Mouse (Mus musculus) layer of hippocampus, adult 2 months (tissue): ENCODE data around the gene Junb. TPM values are rescaled to one million over a fixed set of nuclear protein-coding genes. Genes with fewer than 3 reads are reported as not detected.

Experiments
- DNase-seq, 2 experiments: peaks; one replicate each; pipeline ENCODE4 v3.0.0; 2022; ENCODE audit warnings: low spot score in 2 of 2
- H3K27ac ChIP-seq: fragments of 200-600 bp; 2 replicates; pipeline ENCODE4 v1.8.1; 2022
- H3K4me3 ChIP-seq: fragments of 200-600 bp; 2 replicates; pipeline ENCODE4 v1.8.1; 2022; ENCODE audit warnings: mild to moderate bottlenecking
- CTCF ChIP-seq: fragments of 200-600 bp; conservative IDR thresholded peaks from 2 replicates; pipeline ENCODE4 v1.8.1; 2022; ENCODE audit warnings: antibody characterized with exemption, mild to moderate bottlenecking, moderate library complexity
- long read RNA-seq, 2 experiments: library from polyadenylated mRNA; stranded (forward); transcript quantifications; one replicate each; pipeline ENCODE4 v2.0.0; 2021; ENCODE audit warnings: borderline mapping rate in 2 of 2
- total RNA-seq, 2 experiments: library from RNA; stranded (reverse); gene quantifications; 2 replicates each; pipeline ENCODE4 v1.2.3; 2021

The Junb gene
- 10 to 100 TPM; 57.7 to 63.0 TPM for total RNA-seq
- long read RNA-seq, experiment 1, transcript Junb-201 (1 exons, 1,809 nt), result major isoform, 104 of 104 reads
- long read RNA-seq, experiment 1, partial matches to known transcripts, result 0 of 104 reads
- long read RNA-seq, experiment 1, other reads (novel, unspliced or antisense), result 0 of 104 reads
- long read RNA-seq, experiment 2, transcript Junb-201 (1 exons, 1,809 nt), result major isoform, 134 of 135 reads
- long read RNA-seq, experiment 2, partial matches to known transcripts, result 0 of 135 reads
- long read RNA-seq, experiment 2, other reads (novel, unspliced or antisense), result 1 of 135 reads

- H3K27ac ChIP-seq, result peak within 1 kb of the TSS; percentile 99
- TF ChIP-seq CTCF, result no peak
- peak; percentile 93 to 97 for DNase-seq
- H3K4me3 ChIP-seq, result peak within 1 kb of the TSS; percentile 85
These were observed at the start of gene Junb for GRCm38 (mm10) chr8:84978248-84978940. Gene Junb (minus strand): TSS chr8:84978718.

DNA sequence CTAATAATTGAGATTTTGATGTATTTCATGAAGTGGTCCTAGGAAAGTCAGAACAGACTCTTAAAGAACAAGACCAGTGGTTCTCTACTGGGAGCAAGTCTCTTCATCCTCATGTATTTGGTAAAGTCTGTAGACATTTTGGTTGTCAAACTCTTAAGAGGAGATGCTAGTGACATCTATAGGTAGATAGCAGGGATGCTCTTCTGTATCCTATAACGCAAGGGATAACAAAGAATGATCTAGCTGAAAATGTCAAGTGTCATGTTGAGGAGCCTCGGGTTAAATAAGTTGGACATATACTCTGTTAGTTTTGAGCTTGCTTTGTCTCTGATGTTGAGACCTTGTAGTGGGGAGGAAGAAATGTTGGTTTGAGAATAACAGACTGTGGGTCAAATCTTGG is 49.4 kb upstream of the Junb start:
- DNase-seq, result no peak
- H3K27ac ChIP-seq, result peak overlapping the region; percentile 99
- TF ChIP-seq CTCF, result peak; percentile 51
- H3K4me3 ChIP-seq, result peak overlapping the region; percentile 98

- Histone ChIP-seq H3K4me3 (peak overlapping the region; percentile 98), H3K27ac (peak overlapping the region; percentile 99)
- TF ChIP-seq CTCF, result no peak
- DNase-seq, result no peak
These were observed 49.0 kb upstream of the Junb start for GRCm38 (mm10) chr8:85027516-85027855.

DNA sequence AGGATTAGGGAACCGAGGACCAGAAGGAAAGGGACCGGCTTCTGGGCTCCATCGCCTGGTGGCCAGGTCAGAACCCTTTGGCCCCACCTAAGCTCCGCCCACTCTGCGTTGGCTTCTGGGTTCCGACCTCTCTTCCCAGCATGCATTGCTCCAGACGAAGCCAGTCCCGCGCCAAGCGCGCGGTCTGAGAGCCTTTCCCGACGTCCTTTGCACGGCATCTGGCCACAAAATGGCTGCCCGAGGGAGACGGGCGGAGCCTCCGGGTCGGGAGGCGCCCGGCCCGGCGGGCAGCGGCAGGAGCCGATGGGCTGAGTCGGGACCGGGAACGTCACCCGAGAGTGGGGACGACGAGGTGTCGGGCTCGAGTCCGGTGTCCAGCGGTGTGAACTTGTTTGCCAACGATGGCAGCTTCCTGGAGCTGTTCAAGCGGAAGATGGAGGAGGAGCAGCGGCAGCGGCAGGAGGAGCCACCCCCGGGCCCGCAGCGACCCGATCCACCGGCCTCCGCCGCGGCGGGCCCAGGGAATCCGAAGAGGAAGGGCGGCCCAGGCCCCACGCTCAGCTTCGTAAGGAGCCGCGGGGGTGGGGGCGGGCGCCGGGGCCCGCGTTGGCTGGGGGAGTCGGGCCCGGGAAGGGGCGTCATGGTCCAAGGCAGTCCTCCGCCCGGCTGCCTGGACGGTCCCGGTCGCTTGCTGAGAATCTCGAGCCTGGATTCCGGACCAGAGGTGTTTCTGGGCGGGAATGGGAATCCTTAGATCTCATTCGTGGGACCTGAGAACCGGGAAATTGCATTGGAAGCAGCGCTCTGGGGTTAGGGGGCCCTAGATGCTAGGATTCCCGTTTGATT is 48.4 kb upstream of the Junb start, which contains the start of gene Trir:
Trir (plus strand) TSS at position 154 of the 846 bp plus-strand sequence.
- H3K4me3 ChIP-seq, result peak within 1 kb of the TSS; percentile 98
- H3K27ac ChIP-seq, result peak within 1 kb of the TSS; percentile 99
- peak; percentile 95 to 97 for DNase-seq
- TF ChIP-seq CTCF, result 0 out of 2 replicates have a peak, but pooled peaks have one; percentile 12

DNA sequence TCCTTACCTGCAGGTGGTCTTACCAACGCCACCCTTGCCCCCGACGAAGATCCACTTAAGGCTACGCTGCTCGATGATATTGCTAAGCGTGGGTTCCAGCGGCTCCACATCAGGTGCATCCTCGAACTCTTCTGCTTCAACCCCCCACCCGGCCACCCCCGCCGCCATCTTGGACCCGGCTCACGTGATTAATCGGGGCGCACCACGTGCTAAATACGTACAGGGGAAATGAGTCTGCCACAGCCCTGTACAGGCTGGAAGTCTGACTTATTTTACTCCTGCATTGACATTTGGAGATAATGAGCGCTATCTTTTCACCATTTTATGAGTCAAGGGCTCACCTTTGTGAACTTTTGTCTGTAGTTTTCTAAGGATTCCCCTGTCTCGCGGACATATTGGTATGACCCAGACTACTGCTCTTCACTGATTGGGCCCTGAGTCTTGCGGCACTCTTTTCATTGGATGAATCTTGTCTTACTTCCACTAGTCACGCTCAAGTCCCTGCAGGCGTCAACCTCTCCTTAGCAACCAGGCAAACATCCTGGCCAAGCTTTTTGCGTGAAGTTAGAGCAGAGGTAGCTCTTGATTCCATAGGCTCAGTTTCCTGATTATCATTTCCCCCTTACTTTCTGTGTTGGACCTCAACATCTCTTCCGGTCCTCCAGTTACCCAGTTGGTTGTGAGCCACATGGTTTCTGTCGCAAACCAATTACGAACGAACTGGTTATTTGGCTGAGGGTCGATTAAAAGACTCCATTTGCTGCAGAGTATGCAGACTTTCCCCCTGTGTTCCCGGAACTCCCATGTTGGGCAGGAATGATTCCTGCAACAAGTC is 46.8 kb upstream of the Junb start, which contains the start of gene Asna1:
Asna1 (minus strand) TSS at position 184 of the 835 bp plus-strand sequence.
- DNase-seq, result peak; percentile 71 to 92
- TF ChIP-seq CTCF, result no peak
- peak within 1 kb of the TSS; percentile 98 for H3K4me3 ChIP-seq
- peak within 1 kb of the TSS; percentile 99 for H3K27ac ChIP-seq

- Histone ChIP-seq H3K27ac (no peak overlapping the region), H3K4me3 (peak overlapping the region; percentile 98)
- TF ChIP-seq CTCF, result no peak
- DNase-seq, result no peak
These were observed 45.3 kb upstream of the Junb start for GRCm38 (mm10) chr8:85023846-85024245.

GRCm38 (mm10) chr8:85021514-85022055 is 43.1 kb upstream of the Junb start:
- Histone ChIP-seq H3K27ac (no peak overlapping the region), H3K4me3 (no peak overlapping the region)
- TF ChIP-seq CTCF, result peak; percentile 35; the same call in 1 of the 2 replicates
- no peak for DNase-seq

- H3K4me3 ChIP-seq, result no peak overlapping the region
- DNase-seq, result no peak
- no peak overlapping the region for H3K27ac ChIP-seq
- TF ChIP-seq CTCF, result peak; percentile 22; the same call in 1 of the 2 replicates
These were observed 38.7 kb upstream of the Junb start for GRCm38 (mm10) chr8:85017209-85017608.

GRCm38 (mm10) chr8:85016724-85017123 is 38.2 kb upstream of the Junb start:
- no peak overlapping the region for H3K4me3 ChIP-seq
- TF ChIP-seq CTCF, result no peak
- no peak for DNase-seq

DNA sequence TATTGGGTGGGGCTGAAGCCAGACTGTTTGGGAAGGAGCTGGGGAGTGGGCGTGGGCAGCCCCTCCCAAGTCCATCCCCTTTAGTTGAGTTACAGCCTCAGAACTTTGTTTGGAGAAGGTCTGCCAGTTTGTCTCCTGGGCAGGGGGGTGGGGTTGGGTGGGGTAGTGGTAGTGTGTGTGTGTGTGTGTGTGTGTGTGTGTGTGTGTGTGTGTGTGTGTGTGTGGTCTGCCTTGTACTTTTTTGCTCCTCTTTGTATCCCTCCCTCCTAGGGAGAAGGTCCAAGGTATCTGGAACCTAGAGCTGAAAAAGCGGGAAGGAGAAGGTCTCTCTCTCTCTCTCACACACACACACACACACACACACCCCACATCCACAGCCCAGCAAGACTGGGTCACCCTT is 35.9 kb upstream of the Junb start, which contains the start of gene Best2:
Best2 (minus strand) TSS at position 101 of the 400 bp plus-strand sequence.
- Histone ChIP-seq H3K4me3 (peak within 1 kb of the TSS; percentile 60), H3K27ac (peak within 1 kb of the TSS; percentile 76; the same call in 1 of the 2 replicates)
- no peak for DNase-seq
- no peak for TF ChIP-seq CTCF

More at GRCm38 (mm10) chr8:85016724-85017123, 38.2 kb upstream of the Junb start:
- H3K27ac ChIP-seq, result no peak overlapping the region

DNA sequence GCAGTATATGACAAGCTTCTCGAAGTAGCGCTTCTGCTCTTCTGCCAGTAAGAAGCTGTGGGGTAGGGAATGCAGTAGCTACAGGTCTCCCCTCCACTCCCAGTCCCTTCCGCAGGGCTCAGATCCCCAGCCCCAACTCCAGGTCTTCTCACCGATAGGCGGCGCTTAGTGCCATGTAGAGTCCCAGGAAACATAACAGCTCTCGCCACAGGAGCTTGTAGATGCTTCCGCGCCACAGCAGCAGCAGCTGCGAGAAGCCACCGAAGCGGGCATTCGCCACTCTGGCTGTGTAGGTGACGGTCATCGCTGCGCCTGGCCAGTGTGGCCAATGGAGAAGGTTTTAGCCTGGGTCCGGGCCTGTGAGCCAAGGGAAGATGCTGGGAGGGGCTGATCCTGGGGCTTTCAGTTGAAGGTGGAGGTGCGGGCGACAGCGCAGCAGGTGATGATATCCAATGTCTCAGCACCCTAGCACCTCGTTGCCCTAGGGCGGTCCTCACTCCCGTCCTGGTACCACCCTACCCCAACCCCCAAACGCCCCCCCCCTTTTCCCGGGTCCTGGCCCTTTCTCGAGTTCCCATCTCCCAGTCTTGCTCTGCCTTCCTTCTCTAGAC is 34.8 kb upstream of the Junb start:
- peak; percentile 73 for DNase-seq

More for the DNA sequence above, 34.8 kb upstream of the Junb start:
- H3K27ac ChIP-seq, result peak overlapping the region; percentile 76; the same call in 1 of the 2 replicates
- peak; percentile 86 for TF ChIP-seq CTCF
- H3K4me3 ChIP-seq, result peak overlapping the region; percentile 60
